Mouse (Mus musculus): ENCODE measurements around the gene Glce. TPM values are rescaled to one million over a fixed set of nuclear protein-coding genes. Genes with fewer than 3 reads are reported as not detected.

Glce gene
- total and polyA plus RNA-seq, 2 experiments from 2014 or later = 6.1 to 8.8 TPM

- H3K4me3 ChIP-seq (ENCODE audit: low read depth, low read length) = no peak overlapping the region
- no peaks in the 10 kb centered on the region for H3K4me1 ChIP-seq (ENCODE audit: control insufficient read depth, insufficient read depth)
- no peaks in the 10 kb centered on the region for H3K36me3 ChIP-seq (replicated peaks; ENCODE audit: control insufficient read depth, insufficient read depth, low read length)
- no peak for ATAC-seq (ENCODE audit: insufficient read depth, low read depth)
- TF ChIP-seq EP300 (IDR thresholded peaks at IDR 0.05; ENCODE audit: low read depth) (no peak), CTCF (IDR thresholded peaks at IDR 0.05; ENCODE audit: low read depth) (no peak)
- WGBS = 89% methylated on average over 3 of the region's 3 CpGs
- H3K9ac ChIP-seq (replicated peaks; ENCODE audit: low read depth, low read length) = no peak overlapping the region
- H3K4me2 ChIP-seq (ENCODE audit: low read depth, low read length) = no peak overlapping the region
- H3K9me3 ChIP-seq (replicated peaks; ENCODE audit: control insufficient read depth, low read length) = no peaks in the 10 kb centered on the region
- no peak overlapping the region for H3K27ac ChIP-seq (ENCODE audit: low read depth)
- peaks cover 8% of the 10 kb centered on the region for H3K27me3 ChIP-seq (ENCODE audit: control insufficient read depth, insufficient read depth, low read length)
- DNase-seq (ENCODE audit: low spot score) = no peak
Measured at GRCm38 (mm10) chr9:62032206-62032605, 90.2 kb downstream of the Glce start.

DNA sequence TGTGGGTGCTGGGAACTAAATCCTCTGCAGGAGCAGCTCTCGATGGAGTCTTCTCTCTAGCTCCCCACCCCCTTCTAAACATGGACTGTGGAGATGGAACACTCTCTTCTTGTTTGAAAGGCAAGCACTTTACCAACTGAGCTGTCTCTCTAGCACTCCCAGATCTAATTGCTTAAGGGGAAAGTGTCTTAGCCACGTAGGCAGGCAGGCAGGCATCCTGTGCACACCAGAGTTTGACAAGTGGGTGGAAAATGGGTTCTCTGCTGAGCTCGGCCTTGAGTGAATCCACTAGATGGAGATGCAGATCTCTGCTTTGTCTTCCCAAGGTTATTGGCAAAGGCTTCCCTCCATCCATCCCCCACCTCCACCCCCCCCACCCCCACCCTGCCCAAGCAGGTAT, 94.4 kb downstream of the Glce start:
- WGBS = 46% methylated on average over 3 of the region's 3 CpGs
- H3K36me3 ChIP-seq (replicated peaks; ENCODE audit: control insufficient read depth, insufficient read depth, low read length) = no peaks in the 10 kb centered on the region
- ATAC-seq (ENCODE audit: insufficient read depth, low read depth) (no peak), DNase-seq (ENCODE audit: low spot score) (no peak)
- no peak overlapping the region for H3K4me2 ChIP-seq (ENCODE audit: low read depth, low read length)
- peaks cover 28% of the 10 kb centered on the region for H3K27me3 ChIP-seq (ENCODE audit: control insufficient read depth, insufficient read depth, low read length)
- no peak for TF ChIP-seq EP300 (IDR thresholded peaks at IDR 0.05; ENCODE audit: low read depth)
- no peak for TF ChIP-seq CTCF (IDR thresholded peaks at IDR 0.05; ENCODE audit: low read depth)
- no peaks in the 10 kb centered on the region for H3K9me3 ChIP-seq (replicated peaks; ENCODE audit: control insufficient read depth, low read length)
- no peak overlapping the region for H3K9ac ChIP-seq (replicated peaks; ENCODE audit: low read depth, low read length)
- no peak overlapping the region for H3K27ac ChIP-seq (ENCODE audit: low read depth)
- H3K4me1 ChIP-seq (ENCODE audit: control insufficient read depth, insufficient read depth) = no peaks in the 10 kb centered on the region
- H3K4me3 ChIP-seq (ENCODE audit: low read depth, low read length) = no peak overlapping the region

DNA sequence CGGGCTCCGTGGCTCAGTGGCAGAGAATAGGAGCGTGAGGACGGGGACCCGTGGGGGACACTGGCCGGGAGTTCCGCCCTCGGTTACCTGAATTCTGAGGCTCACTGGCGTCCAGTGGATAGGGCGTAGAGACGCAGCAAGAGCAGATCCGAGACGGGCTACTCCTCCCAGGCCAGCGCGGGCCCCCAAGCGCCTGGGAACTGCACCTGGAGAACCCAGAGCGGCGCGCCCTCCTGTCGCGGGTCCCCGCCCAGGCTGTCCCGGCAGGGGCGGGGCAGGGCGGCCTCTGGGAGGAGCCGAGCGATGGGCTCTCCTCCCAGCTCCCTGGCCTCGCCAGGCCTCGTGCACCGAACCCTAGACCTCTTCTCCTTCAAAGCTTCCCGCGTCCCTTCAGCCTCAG, 95.9 kb downstream of the Glce start, which contains the start of gene Paqr5:
Gene Paqr5, minus strand, starts transcription at position 257 of the 400 bp plus-strand sequence.
- Histone ChIP-seq H3K4me3 (ENCODE audit: low read depth, low read length) (peak within 1 kb of the TSS; percentile 44), H3K36me3 (replicated peaks; ENCODE audit: control insufficient read depth, insufficient read depth, low read length) (no peaks in the 10 kb centered on the region), H3K4me1 (ENCODE audit: control insufficient read depth, insufficient read depth) (no peaks in the 10 kb centered on the region), H3K9ac (replicated peaks; ENCODE audit: low read depth, low read length) (0 out of 2 replicates have a peak within 1 kb of the TSS, but pooled peaks have one; percentile 17), H3K4me2 (ENCODE audit: low read depth, low read length) (peak within 1 kb of the TSS; percentile 73), H3K9me3 (replicated peaks; ENCODE audit: control insufficient read depth, low read length) (no peaks in the 10 kb centered on the region), H3K27me3 (ENCODE audit: control insufficient read depth, insufficient read depth, low read length) (peaks cover 28% of the 10 kb centered on the region), H3K27ac (ENCODE audit: low read depth) (no peak within 1 kb of the TSS)
- ATAC-seq (ENCODE audit: insufficient read depth, low read depth) = no peak; the same call in 1 of the 2 replicates
- no peak for DNase-seq (ENCODE audit: low spot score)
- WGBS = under 1% methylated on average over 27 of the region's 32 CpGs
- TF ChIP-seq CTCF (IDR thresholded peaks at IDR 0.05; ENCODE audit: low read depth) (no peak), EP300 (IDR thresholded peaks at IDR 0.05; ENCODE audit: low read depth) (no peak)

GRCm38 (mm10) chr9:62025056-62025455, 97.4 kb downstream of the Glce start:
- peaks cover 28% of the 10 kb centered on the region for H3K27me3 ChIP-seq (ENCODE audit: control insufficient read depth, insufficient read depth, low read length)
- no peaks in the 10 kb centered on the region for H3K36me3 ChIP-seq (replicated peaks; ENCODE audit: control insufficient read depth, insufficient read depth, low read length)
- H3K9me3 ChIP-seq (replicated peaks; ENCODE audit: control insufficient read depth, low read length) = no peaks in the 10 kb centered on the region
- DNase-seq (ENCODE audit: low spot score) (no peak), ATAC-seq (ENCODE audit: insufficient read depth, low read depth) (no peak)
- 45% methylated on average over 5 of the region's 5 CpGs for WGBS
- no peak overlapping the region for H3K27ac ChIP-seq (ENCODE audit: low read depth)
- no peak overlapping the region for H3K4me3 ChIP-seq (ENCODE audit: low read depth, low read length)
- H3K9ac ChIP-seq (replicated peaks; ENCODE audit: low read depth, low read length) = no peak overlapping the region
- TF ChIP-seq EP300 (IDR thresholded peaks at IDR 0.05; ENCODE audit: low read depth) (no peak), CTCF (IDR thresholded peaks at IDR 0.05; ENCODE audit: low read depth) (no peak)
- no peaks in the 10 kb centered on the region for H3K4me1 ChIP-seq (ENCODE audit: control insufficient read depth, insufficient read depth)
- H3K4me2 ChIP-seq (ENCODE audit: low read depth, low read length) = no peak overlapping the region

DNA sequence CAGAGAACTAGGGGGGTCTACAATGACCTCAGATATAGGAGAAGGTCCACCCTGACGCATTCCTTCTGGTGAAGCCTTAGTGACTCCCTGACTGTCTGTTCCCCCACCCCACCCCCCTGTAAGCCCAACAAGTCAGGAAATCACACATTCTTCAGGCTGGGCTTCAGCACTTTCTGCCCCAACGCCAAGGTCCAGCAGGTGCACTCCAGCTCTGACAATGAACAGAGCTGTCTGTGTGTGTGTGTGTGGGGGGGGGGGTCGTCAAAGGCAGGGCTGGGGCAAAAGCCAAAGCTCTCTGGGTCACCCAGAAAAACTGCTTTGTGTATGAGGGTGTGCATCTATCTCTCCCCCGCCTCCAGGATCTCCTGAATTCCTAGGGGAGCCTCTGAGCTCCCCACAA, 98.6 kb downstream of the Glce start:
- TF ChIP-seq CTCF (IDR thresholded peaks at IDR 0.05; ENCODE audit: low read depth) (no peak), EP300 (IDR thresholded peaks at IDR 0.05; ENCODE audit: low read depth) (no peak)
- Histone ChIP-seq H3K36me3 (replicated peaks; ENCODE audit: control insufficient read depth, insufficient read depth, low read length) (no peaks in the 10 kb centered on the region), H3K27me3 (ENCODE audit: control insufficient read depth, insufficient read depth, low read length) (peaks cover 28% of the 10 kb centered on the region), H3K27ac (ENCODE audit: low read depth) (no peak overlapping the region), H3K4me2 (ENCODE audit: low read depth, low read length) (no peak overlapping the region), H3K9ac (replicated peaks; ENCODE audit: low read depth, low read length) (no peak overlapping the region), H3K4me3 (ENCODE audit: low read depth, low read length) (no peak overlapping the region), H3K4me1 (ENCODE audit: control insufficient read depth, insufficient read depth) (no peaks in the 10 kb centered on the region), H3K9me3 (replicated peaks; ENCODE audit: control insufficient read depth, low read length) (no peaks in the 10 kb centered on the region)
- ATAC-seq (ENCODE audit: insufficient read depth, low read depth) = no peak
- no peak for DNase-seq (ENCODE audit: low spot score)
- WGBS = 35% methylated on average over 4 of the region's 4 CpGs

All from heart, postnatal 0 days (tissue).